Mouse (Mus musculus) heart, embryonic 14.5 days (tissue): ENCODE measurements around the gene Nos3. TPM values are rescaled to one million over a fixed set of nuclear protein-coding genes. Genes with fewer than 3 reads are reported as not detected.

Experiments used
- ATAC-seq: fragments of 200-750 bp; cut with Nextera tagmentation; 2 replicates; pipeline ENCODE4 v1.8.0; 2017; ENCODE audit warnings: low read depth, moderate TSS enrichment; ENCODE audit not compliant: insufficient number of reproducible peaks, insufficient read depth, low FRiP score
- H3K27ac ChIP-seq, 2 experiments: fragments of 200-500 bp in 1 of 2; fragments of 300-500 bp in 1 of 2; sonication (generic) in 1 of 2; replicated peaks in 1 of 2; 2 replicates each; pipeline ENCODE4 v1.5.1; 2012 to 2014; ENCODE audit warnings: low read depth in 2 of 2, low read length in 2 of 2, control low read depth in 1 of 2, mild to moderate bottlenecking in 1 of 2, mixed read lengths in 1 of 2; ENCODE audit not compliant: control insufficient read depth in 1 of 2, insufficient read depth in 1 of 2
- H3K27me3 ChIP-seq: fragments of 300-500 bp; sonication (generic); 2 replicates; pipeline ENCODE4 v1.6.1; 2014; ENCODE audit warnings: mild to moderate bottlenecking, low read length, control low read depth; ENCODE audit not compliant: control insufficient read depth, insufficient read depth
- H3K36me3 ChIP-seq: fragments of 300-500 bp; sonication (generic); 2 replicates; pipeline ENCODE4 v1.6.1; 2014; ENCODE audit warnings: mild to moderate bottlenecking, control low read depth, low read length, mixed read lengths; ENCODE audit not compliant: control insufficient read depth, insufficient read depth
- H3K4me1 ChIP-seq, 2 experiments: fragments of 200-500 bp in 1 of 2; fragments of 300-500 bp in 1 of 2; sonication (generic) in 1 of 2; 2 replicates each; pipeline ENCODE4 v1.6.1; 2012 to 2014; ENCODE audit warnings: low read length in 2 of 2, control low read depth in 1 of 2, mixed read lengths in 1 of 2; ENCODE audit not compliant: control insufficient read depth in 2 of 2, insufficient read depth in 2 of 2
- H3K4me2 ChIP-seq: fragments of 300-500 bp; sonication (generic); 2 replicates; pipeline ENCODE4 v1.6.1; 2014; ENCODE audit warnings: mild to moderate bottlenecking, low read length
- H3K4me3 ChIP-seq, 2 experiments: fragments of 200-500 bp in 1 of 2; fragments of 300-500 bp in 1 of 2; sonication (generic) in 1 of 2; 2 replicates each; pipeline ENCODE4 v1.5.1; 2012 to 2014; ENCODE audit warnings: low read length in 2 of 2, mild to moderate bottlenecking in 2 of 2, control low read depth in 1 of 2, low read depth in 1 of 2, moderate library complexity in 1 of 2; ENCODE audit not compliant: control insufficient read depth in 1 of 2, insufficient read depth in 1 of 2
- H3K9ac ChIP-seq: fragments of 300-500 bp; sonication (generic); 2 replicates; pipeline ENCODE4 v1.6.1; 2014; ENCODE audit warnings: mild to moderate bottlenecking, low read length
- H3K9me3 ChIP-seq: fragments of 300-500 bp; sonication (generic); 2 replicates; pipeline ENCODE4 v1.6.1; 2016; ENCODE audit warnings: low read length, control low read depth; ENCODE audit not compliant: control insufficient read depth
- WGBS: fragments of 180-500 bp; shearing (Covaris S2); extraction: QIAGEN DNeasy Blood & Tissue Kit; methylation state at CpG from one replicate; pipeline ENCODE4 v1.1.7; 2014; 5-methylcytosine and 5-hydroxymethylcytosine counted together
- polyA plus RNA-seq: library from polyadenylated mRNA; unstranded; fragments of >200 nt; fragmentation: Nextera tagmentation; extraction: Ambion mirVana; gene quantifications from 2 replicates; pipeline ENCODE4 v1.2.1, GENCODE M21; 2014

Nos3 gene
- polyA plus RNA-seq, 1 experiment from 2014 or later, result 27.7 TPM

- no peak overlapping the region for H3K4me3 ChIP-seq
- peaks cover 9% of the 10 kb centered on the region; the same call in 1 of the 2 replicates for H3K36me3 ChIP-seq
- peaks cover 23 to 49% of the 10 kb centered on the region in 2 experiments for H3K4me1 ChIP-seq
- H3K27me3 ChIP-seq, result peaks cover 9% of the 10 kb centered on the region; the same call in 1 of the 2 replicates
- H3K9me3 ChIP-seq, result no peaks in the 10 kb centered on the region
- 0 out of 2 replicates have a peak, but pooled peaks have one; percentile 18 for ATAC-seq
- H3K4me2 ChIP-seq, result peak overlapping the region; percentile 73
- no peak overlapping the region for H3K9ac ChIP-seq
- H3K27ac ChIP-seq, result peak overlapping the region in 1 of 2 experiments; percentile 70; a peak in 1 of 4 replicates
- 46% methylated on average over 6 of the region's 6 CpGs for WGBS
Measured at GRCm38 (mm10) chr5:24384407-24384806, 19.8 kb downstream of the Nos3 start.

- ATAC-seq, result no peak
- WGBS, result 89% methylated on average over 5 of the region's 5 CpGs
- no peak overlapping the region for H3K4me2 ChIP-seq
- H3K27me3 ChIP-seq, result peaks cover 9% of the 10 kb centered on the region; the same call in 1 of the 2 replicates
- H3K27ac ChIP-seq, result peak overlapping the region in 1 of 2 experiments; percentile 9; a peak in 2 of 4 replicates
- H3K9me3 ChIP-seq, result no peaks in the 10 kb centered on the region
- H3K9ac ChIP-seq, result no peak overlapping the region
- no peak overlapping the region for H3K4me3 ChIP-seq
- peaks cover 8% of the 10 kb centered on the region; the same call in 1 of the 2 replicates for H3K36me3 ChIP-seq
- peaks cover 26 to 49% of the 10 kb centered on the region in 2 experiments for H3K4me1 ChIP-seq
Measured at GRCm38 (mm10) chr5:24385374-24385773, 20.8 kb downstream of the Nos3 start.

- H3K36me3 ChIP-seq, result 0 out of 2 replicates have a peak, but pooled peaks cover 5% of the 10 kb centered on the region
- peaks cover 26 to 49% of the 10 kb centered on the region in 2 experiments for H3K4me1 ChIP-seq
- H3K4me2 ChIP-seq, result no peak overlapping the region
- no peak overlapping the region for H3K4me3 ChIP-seq
- 87% methylated on average over 10 of the region's 10 CpGs for WGBS
- H3K9me3 ChIP-seq, result no peaks in the 10 kb centered on the region
- peak overlapping the region; percentile 9 to 13; a peak in 1 of 4 replicates for H3K27ac ChIP-seq
- no peak for ATAC-seq
- peaks cover 9% of the 10 kb centered on the region; the same call in 1 of the 2 replicates for H3K27me3 ChIP-seq
- no peak overlapping the region for H3K9ac ChIP-seq
Measured at GRCm38 (mm10) chr5:24385887-24386550, 21.4 kb downstream of the Nos3 start.

GRCm38 (mm10) chr5:24387264-24388241 lies 22.9 kb downstream of the Nos3 start:
- WGBS, result under 1% methylated on average over 73 of the region's 73 CpGs
- no peaks in the 10 kb centered on the region for H3K9me3 ChIP-seq
- peaks cover 9% of the 10 kb centered on the region; the same call in 1 of the 2 replicates for H3K27me3 ChIP-seq
- peak overlapping the region; percentile 29 to 61; a peak in 3 of 4 replicates for H3K27ac ChIP-seq
- 0 out of 2 replicates have a peak, but pooled peaks cover 5% of the 10 kb centered on the region for H3K36me3 ChIP-seq
- H3K4me2 ChIP-seq, result peak overlapping the region; percentile 93
- H3K9ac ChIP-seq, result peak overlapping the region; percentile 77
- peak overlapping the region; percentile 50 to 52 for H3K4me3 ChIP-seq
- peak; percentile 23; the same call in 1 of the 2 replicates for ATAC-seq
- peaks cover 26 to 49% of the 10 kb centered on the region in 2 experiments for H3K4me1 ChIP-seq

- peak overlapping the region; percentile 77 for H3K9ac ChIP-seq
- H3K4me2 ChIP-seq, result peak overlapping the region; percentile 93
- ATAC-seq, result no peak
- 0 out of 2 replicates have a peak, but pooled peaks cover 5% of the 10 kb centered on the region for H3K36me3 ChIP-seq
- 20% methylated on average over 26 of the region's 26 CpGs for WGBS
- no peaks in the 10 kb centered on the region for H3K9me3 ChIP-seq
- peak overlapping the region; percentile 29 to 61; a peak in 3 of 4 replicates for H3K27ac ChIP-seq
- peak overlapping the region; percentile 50 to 52 for H3K4me3 ChIP-seq
- peaks cover 9% of the 10 kb centered on the region; the same call in 1 of the 2 replicates for H3K27me3 ChIP-seq
- peaks cover 24 to 43% of the 10 kb centered on the region in 2 experiments for H3K4me1 ChIP-seq
Measured at GRCm38 (mm10) chr5:24388246-24388915, 23.8 kb downstream of the Nos3 start.

- H3K9ac ChIP-seq, result no peak overlapping the region
- no peaks in the 10 kb centered on the region for H3K9me3 ChIP-seq
- H3K27me3 ChIP-seq, result peaks cover 9% of the 10 kb centered on the region; the same call in 1 of the 2 replicates
- no peak for ATAC-seq
- no peak overlapping the region for H3K4me2 ChIP-seq
- WGBS, result 65% methylated on average over 6 of the region's 7 CpGs
- no peak overlapping the region for H3K4me3 ChIP-seq
- H3K36me3 ChIP-seq, result 0 out of 2 replicates have a peak, but pooled peaks cover 5% of the 10 kb centered on the region
- peaks cover 22 to 43% of the 10 kb centered on the region in 2 experiments for H3K4me1 ChIP-seq
- no peak overlapping the region for H3K27ac ChIP-seq
Measured at GRCm38 (mm10) chr5:24389011-24389657, 24.5 kb downstream of the Nos3 start.
